Mouse (Mus musculus) forebrain, embryonic 16.5 days (tissue): ENCODE results near the gene Mmp24. TPM values are rescaled to one million over a fixed set of nuclear protein-coding genes. Genes with fewer than 3 reads are reported as not detected.

Experiments used
- ATAC-seq: fragments of 200-750 bp; cut with Nextera tagmentation; 2 replicates; pipeline ENCODE4 v1.8.0; 2017; ENCODE audit warnings: mild to moderate bottlenecking, moderate library complexity
- H3K27ac ChIP-seq: fragments of 300-500 bp; sonication (generic); 2 replicates; pipeline ENCODE4 v1.5.1; 2014; ENCODE audit warnings: low read length, control low read depth
- H3K27me3 ChIP-seq: fragments of 300-500 bp; sonication (generic); replicated peaks from 2 replicates; pipeline ENCODE4 v1.6.1; 2014; ENCODE audit warnings: low read length; ENCODE audit not compliant: control insufficient read depth, insufficient read depth
- H3K36me3 ChIP-seq: fragments of 300-500 bp; sonication (generic); 2 replicates; pipeline ENCODE4 v1.6.1; 2014; ENCODE audit not compliant: control insufficient read depth, insufficient read depth
- H3K4me1 ChIP-seq: fragments of 300-500 bp; sonication (generic); replicated peaks from 2 replicates; pipeline ENCODE4 v1.6.1; 2014; ENCODE audit warnings: low read length; ENCODE audit not compliant: control insufficient read depth, insufficient read depth
- H3K4me2 ChIP-seq: fragments of 300-500 bp; sonication (generic); 2 replicates; pipeline ENCODE4 v1.6.1; 2014; ENCODE audit warnings: mild to moderate bottlenecking, low read length, control low read depth
- H3K4me3 ChIP-seq: fragments of 300-500 bp; sonication (generic); replicated peaks from 2 replicates; pipeline ENCODE4 v1.5.1; 2014; ENCODE audit warnings: mild to moderate bottlenecking, low read length, control low read depth
- H3K9ac ChIP-seq: fragments of 300-500 bp; sonication (generic); replicated peaks from 2 replicates; pipeline ENCODE4 v1.6.1; 2014; ENCODE audit warnings: low read depth, low read length, control low read depth
- H3K9me3 ChIP-seq: fragments of 300-500 bp; sonication (generic); 2 replicates; pipeline ENCODE4 v1.6.1; 2016; ENCODE audit warnings: low read length; ENCODE audit not compliant: control insufficient read depth
- WGBS: fragments of 180-500 bp; shearing (Covaris S2); extraction: QIAGEN DNeasy Blood & Tissue Kit; methylation state at CpG from one replicate; pipeline ENCODE4 v1.1.7; 2014; 5-methylcytosine and 5-hydroxymethylcytosine counted together
- polyA plus RNA-seq: library from polyadenylated mRNA; unstranded; fragments of >200 nt; fragmentation: Nextera tagmentation; extraction: Ambion mirVana; gene quantifications from 2 replicates; pipeline ENCODE4 v1.2.1, GENCODE M21; 2015

Mmp24 gene
- polyA plus RNA-seq, 1 experiment from 2014 or later: 13.9 TPM

DNA sequence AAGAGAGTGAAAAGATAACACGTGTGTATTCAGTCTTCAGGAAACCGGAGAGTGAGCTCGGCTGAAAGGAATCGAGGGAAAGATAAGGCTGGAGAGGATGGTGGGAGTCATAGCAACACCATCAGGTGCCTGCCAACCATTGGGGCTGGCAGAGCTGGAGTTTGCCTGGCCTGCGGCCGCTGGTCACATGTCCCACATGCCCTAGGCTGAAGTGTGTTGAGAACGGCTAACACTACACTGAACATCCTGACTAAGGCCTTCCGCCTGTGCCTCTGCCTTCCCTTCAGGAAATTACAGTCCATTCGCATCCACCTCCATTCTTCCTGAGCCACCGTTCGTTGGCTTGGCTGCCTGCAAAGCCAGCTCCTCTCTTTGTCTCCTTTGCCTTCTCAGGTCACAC, 32.9 kb upstream of the Mmp24 start:
- 87% methylated on average over 11 of the region's 11 CpGs for WGBS
- no peaks in the 10 kb centered on the region for H3K9me3 ChIP-seq
- no peak for ATAC-seq
- no peaks in the 10 kb centered on the region for H3K36me3 ChIP-seq
- peaks cover 4% of the 10 kb centered on the region; the same call in 1 of the 2 replicates for H3K4me1 ChIP-seq
- H3K27me3 ChIP-seq: no peaks in the 10 kb centered on the region
- H3K4me3 ChIP-seq: no peak overlapping the region
- no peak overlapping the region for H3K4me2 ChIP-seq
- no peak overlapping the region for H3K27ac ChIP-seq
- H3K9ac ChIP-seq: no peak overlapping the region

DNA sequence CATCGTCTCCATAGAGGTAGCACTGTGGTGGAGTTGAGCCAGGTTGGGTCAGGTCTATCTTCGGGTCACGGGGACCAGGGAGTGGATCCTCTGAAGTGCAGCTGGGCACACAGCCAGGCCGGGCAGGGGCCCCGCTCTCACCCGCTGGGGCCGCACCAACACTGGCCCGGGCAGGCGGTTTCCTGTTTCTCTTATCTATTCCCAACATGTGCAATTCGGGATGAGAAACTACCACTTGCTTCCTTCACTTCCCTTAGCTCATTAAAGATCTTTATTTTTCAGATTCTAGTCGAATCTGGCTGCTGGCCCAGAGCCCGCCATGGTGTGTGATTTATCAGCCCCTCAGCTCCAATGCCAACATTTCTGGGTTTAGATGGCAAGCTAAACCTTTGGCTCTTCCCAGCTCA, 32.2 kb upstream of the Mmp24 start:
- peaks cover 4% of the 10 kb centered on the region; the same call in 1 of the 2 replicates for H3K4me1 ChIP-seq
- 67% methylated on average over 12 of the region's 12 CpGs for WGBS
- no peak overlapping the region for H3K27ac ChIP-seq
- H3K4me2 ChIP-seq: no peak overlapping the region
- H3K9me3 ChIP-seq: no peaks in the 10 kb centered on the region
- ATAC-seq: no peak
- no peak overlapping the region for H3K9ac ChIP-seq
- no peak overlapping the region for H3K4me3 ChIP-seq
- H3K36me3 ChIP-seq: no peaks in the 10 kb centered on the region
- H3K27me3 ChIP-seq: no peaks in the 10 kb centered on the region

DNA sequence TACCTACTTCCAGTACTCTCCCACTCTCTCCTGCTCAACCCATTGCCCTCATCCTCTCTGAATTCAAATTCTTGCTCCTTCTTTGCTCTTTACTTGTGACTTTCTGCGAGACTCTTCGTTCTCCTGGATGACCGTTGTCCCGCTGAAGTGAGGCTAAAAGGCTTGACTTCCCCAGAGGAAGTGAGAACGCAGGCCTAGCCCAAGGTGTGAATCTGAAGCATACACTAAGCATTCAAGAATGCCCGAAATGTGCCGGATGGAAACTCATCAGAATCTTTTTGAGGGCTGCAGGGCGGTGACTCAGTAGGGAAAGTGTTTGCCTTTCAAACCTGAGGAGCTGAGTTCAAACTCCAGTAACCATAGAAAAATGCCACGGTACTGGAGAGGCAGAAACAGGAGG, 31.8 kb upstream of the Mmp24 start:
- Histone ChIP-seq H3K27me3 (no peaks in the 10 kb centered on the region), H3K9ac (no peak overlapping the region), H3K4me3 (no peak overlapping the region), H3K27ac (no peak overlapping the region), H3K9me3 (no peaks in the 10 kb centered on the region), H3K4me1 (peaks cover 4% of the 10 kb centered on the region; the same call in 1 of the 2 replicates), H3K36me3 (no peaks in the 10 kb centered on the region), H3K4me2 (no peak overlapping the region)
- ATAC-seq: no peak
- WGBS: 91% methylated on average over 9 of the region's 9 CpGs

DNA sequence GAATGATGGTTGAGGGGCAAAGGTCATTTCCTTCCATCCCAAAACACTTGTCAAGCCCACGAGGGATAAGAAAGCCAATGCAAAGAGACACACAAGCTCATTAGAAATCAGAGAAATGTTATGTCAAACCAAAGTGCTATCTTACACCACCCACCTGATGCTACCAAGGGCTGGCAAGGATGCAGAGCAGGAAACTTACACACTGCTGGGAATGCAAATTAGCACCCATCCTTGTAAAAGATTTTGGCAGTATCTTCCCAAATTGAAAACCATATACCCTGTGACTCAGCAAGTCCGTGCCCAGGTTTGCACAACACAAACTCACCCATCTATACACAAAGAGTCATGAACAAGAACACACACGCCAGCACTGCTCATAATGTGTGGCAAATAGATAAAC, 29.7 kb upstream of the Mmp24 start:
- no peak for ATAC-seq
- Histone ChIP-seq H3K4me1 (peaks cover 4% of the 10 kb centered on the region; the same call in 1 of the 2 replicates), H3K9ac (no peak overlapping the region), H3K9me3 (no peaks in the 10 kb centered on the region), H3K4me2 (no peak overlapping the region), H3K36me3 (no peaks in the 10 kb centered on the region), H3K4me3 (no peak overlapping the region), H3K27me3 (no peaks in the 10 kb centered on the region), H3K27ac (no peak overlapping the region)
- 73% methylated on average over 3 of the region's 3 CpGs for WGBS

DNA sequence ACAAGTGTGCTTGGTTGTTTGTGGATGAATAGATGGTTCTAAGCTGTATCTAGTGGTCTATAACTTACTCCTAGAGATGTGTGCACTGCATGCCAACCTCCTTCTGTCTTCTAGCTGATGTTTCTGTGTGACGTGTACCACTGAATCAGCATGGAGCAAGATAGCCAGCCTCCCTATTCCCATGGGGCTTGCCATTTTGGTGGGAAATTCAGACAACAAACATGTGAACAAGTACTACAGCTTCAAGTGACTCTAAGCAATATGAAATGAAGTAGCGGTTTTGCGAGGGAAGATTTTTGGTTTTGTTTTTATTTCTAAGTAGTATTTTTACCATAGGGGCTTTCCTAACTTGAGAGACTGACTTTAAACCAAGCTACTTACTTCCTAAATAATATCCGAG, 25.7 kb upstream of the Mmp24 start:
- no peaks in the 10 kb centered on the region for H3K9me3 ChIP-seq
- WGBS: 86% methylated on average over 4 of the region's 4 CpGs
- H3K27ac ChIP-seq: no peak overlapping the region
- no peak overlapping the region for H3K9ac ChIP-seq
- H3K4me2 ChIP-seq: no peak overlapping the region
- no peaks in the 10 kb centered on the region for H3K36me3 ChIP-seq
- no peak overlapping the region for H3K4me3 ChIP-seq
- no peak for ATAC-seq
- peaks cover 6% of the 10 kb centered on the region for H3K27me3 ChIP-seq
- H3K4me1 ChIP-seq: peaks cover 6% of the 10 kb centered on the region

DNA sequence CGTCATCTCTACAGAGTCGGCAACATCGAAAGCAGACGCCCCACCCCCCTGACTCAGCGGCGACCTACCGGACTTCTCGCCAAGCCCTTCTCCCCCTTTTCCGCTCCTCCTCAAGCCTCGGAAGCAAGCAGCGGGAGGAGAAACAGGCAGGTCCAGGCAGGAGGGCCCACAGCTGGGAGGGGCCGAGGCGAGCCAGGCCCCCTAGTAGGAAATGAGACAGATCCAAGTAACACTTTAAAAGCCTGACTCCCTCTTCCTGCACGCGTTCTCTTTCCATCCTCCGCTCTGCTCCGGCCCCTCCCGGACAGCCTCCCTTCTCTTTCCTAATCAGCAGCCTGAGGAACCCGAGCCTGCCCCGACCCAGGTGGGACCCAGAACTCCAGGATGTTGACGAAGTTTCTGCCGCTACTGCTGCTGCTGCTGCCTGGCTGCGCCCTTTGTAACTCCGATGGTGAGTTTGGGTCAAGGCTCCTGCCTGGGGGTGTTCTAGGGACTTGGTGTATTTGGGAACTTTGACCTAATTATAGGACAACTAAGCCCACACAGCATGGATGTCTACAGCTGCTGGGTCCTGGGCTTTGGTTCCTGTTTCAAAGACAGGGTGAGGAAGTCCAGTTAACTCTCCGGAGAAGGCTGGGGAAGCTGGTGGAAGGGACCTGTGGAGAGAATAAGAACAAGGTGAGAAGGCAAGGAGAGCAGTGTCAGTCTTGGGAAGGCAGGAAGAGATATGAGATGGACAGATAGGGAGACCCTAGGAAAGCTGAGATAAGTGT, 23.9 kb upstream of the Mmp24 start, which contains the start of gene Procr:
Gene Procr, plus strand, starts transcription at position 104 of the 773 bp plus-strand sequence.
- 3% methylated on average over 25 of the region's 25 CpGs for WGBS
- Histone ChIP-seq H3K27me3 (peaks cover 6% of the 10 kb centered on the region), H3K9ac (no peak within 1 kb of the TSS), H3K9me3 (no peaks in the 10 kb centered on the region), H3K4me2 (peak within 1 kb of the TSS; percentile 48), H3K4me3 (peak within 1 kb of the TSS; percentile 28), H3K27ac (no peak within 1 kb of the TSS), H3K4me1 (peaks cover 6% of the 10 kb centered on the region), H3K36me3 (no peaks in the 10 kb centered on the region)
- no peak for ATAC-seq

DNA sequence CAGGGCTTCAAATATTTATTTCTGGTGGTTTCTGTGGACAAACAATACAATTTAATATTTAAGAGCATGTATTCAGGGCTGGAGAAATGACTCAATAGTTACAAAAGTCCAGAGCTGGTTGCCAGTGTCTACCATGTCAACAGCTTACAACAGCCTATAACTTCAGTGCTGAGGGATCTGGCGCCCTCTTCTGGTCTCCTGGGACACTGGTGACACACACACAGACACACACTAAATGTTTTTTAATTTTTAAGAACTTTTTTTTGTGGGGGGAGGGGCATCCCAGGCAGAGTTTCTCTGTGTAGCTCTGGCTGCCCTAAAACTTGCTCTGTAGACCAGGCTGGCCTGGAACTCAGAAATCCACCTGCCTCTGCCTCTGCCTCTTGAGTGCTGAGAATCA, 19.4 kb upstream of the Mmp24 start:
- Histone ChIP-seq H3K27ac (no peak overlapping the region), H3K9me3 (no peaks in the 10 kb centered on the region), H3K36me3 (no peaks in the 10 kb centered on the region), H3K4me1 (peaks cover 6% of the 10 kb centered on the region), H3K9ac (no peak overlapping the region), H3K4me3 (no peak overlapping the region), H3K27me3 (peaks cover 6% of the 10 kb centered on the region), H3K4me2 (no peak overlapping the region)
- whole genome bisulfite sequencing: 8% methylated on average over 1 of the region's 1 CpGs
- ATAC-seq: no peak

DNA sequence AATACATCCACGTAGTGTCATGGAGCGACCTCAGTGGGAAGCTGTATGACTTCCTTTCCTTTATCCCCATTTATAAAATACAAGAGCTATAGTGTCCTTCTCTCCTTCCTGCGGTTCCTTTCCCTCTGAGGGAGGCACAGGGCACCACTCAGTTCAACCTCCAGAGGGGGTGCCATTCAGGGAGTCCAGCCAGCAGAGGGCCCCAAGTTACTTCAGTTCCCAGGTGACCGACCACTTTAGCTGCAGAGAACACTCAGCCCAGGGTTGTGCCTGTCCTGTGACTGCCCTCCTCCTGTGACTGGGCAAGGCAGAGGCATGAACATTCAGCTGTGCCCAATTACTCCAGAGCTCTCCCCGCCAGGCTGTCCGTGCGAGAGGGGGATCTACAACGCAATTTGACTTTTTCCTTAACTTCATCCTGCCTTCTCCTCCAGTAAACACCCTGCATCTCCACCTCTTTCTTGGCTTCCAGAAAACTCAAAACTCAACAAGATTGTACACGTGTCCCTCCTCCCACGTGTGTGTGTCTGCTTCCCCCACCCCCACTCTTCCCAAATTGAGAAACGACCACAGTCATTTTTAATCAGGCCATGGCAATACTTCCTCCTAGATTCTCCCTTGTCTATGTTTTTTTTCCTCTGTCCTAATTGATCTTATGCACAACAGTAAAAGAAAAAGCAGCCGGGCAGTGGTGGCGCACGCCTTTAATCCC, 18.1 kb upstream of the Mmp24 start:
- WGBS: 58% methylated on average over 14 of the region's 14 CpGs
- H3K4me2 ChIP-seq: no peak overlapping the region
- no peak for ATAC-seq
- H3K9ac ChIP-seq: no peak overlapping the region
- H3K27me3 ChIP-seq: no peaks in the 10 kb centered on the region
- no peaks in the 10 kb centered on the region for H3K4me1 ChIP-seq
- H3K4me3 ChIP-seq: no peak overlapping the region
- H3K27ac ChIP-seq: no peak overlapping the region
- no peaks in the 10 kb centered on the region for H3K36me3 ChIP-seq
- H3K9me3 ChIP-seq: no peaks in the 10 kb centered on the region

DNA sequence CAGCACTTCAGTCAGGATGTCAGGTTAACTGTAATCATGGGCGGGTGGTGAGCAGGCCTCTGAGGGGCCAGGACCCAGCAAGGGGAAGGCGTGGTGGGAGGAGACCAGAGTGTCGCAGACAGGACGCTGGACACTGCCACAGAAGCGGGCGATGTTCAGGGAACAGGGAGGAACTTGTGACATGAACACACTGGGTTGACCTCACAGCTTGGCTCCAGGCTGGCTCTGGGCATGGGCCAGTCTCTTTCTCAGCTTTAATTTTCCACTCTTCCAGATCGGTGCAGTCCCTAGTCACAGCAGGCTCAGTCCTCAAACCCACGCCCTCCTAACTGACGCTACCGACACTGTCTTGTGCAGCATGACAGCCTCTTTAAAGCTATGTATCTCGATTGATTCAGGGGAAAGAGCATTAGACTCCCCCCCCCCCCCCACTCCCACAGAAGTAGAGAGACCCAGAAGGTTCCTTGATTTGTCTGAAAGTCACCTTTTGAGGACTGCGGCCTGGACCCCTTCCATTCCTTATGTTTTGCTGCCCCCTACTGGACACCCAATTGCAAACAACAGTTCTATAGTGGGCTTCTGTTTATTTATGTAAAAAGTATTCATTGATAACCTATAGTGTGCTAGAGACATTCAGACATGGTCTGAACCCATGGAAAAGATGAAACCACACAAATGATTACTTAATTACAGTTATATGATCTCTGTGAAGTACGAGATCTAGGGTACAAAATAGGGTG, 10.3 kb upstream of the Mmp24 start:
- Histone ChIP-seq H3K4me1 (no peaks in the 10 kb centered on the region), H3K36me3 (no peaks in the 10 kb centered on the region), H3K27ac (no peak overlapping the region), H3K9me3 (no peaks in the 10 kb centered on the region), H3K9ac (no peak overlapping the region), H3K4me3 (no peak overlapping the region), H3K27me3 (no peaks in the 10 kb centered on the region; the same call in 1 of the 2 replicates), H3K4me2 (no peak overlapping the region)
- peak; percentile 74; the same call in 1 of the 2 replicates for ATAC-seq
- WGBS: 55% methylated on average over 13 of the region's 13 CpGs
